Mouse (Mus musculus): Measurements from ENCODE around the gene Sirpb1c. TPM values are rescaled to one million over a fixed set of nuclear protein-coding genes. Genes with fewer than 3 reads are reported as not detected.

Sirpb1c gene
- 0.35 TPM in 1 of 2 replicates, not detected in the other for polyA plus RNA-seq (2012; ENCODE audit: low replicate concordance)

DNA sequence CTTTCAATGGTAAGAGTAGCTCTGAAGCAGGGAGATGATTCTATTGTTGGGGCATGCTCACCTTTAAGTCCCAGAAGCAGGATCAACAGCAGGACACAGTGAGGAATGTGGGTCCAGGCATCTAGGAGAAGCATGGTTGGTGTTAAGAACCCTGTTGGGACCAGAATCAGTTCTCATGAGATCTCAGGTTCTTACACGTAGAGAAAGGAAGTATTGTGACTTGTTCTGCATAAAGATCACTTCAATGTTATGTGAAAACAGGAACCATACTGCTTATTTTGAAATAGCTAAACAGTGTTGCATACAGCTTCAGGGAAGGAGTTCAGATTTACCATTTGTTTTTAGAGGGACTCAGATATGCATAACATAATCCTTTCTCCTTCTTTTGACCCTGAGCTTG is at the start of gene Sirpb1c:
Gene Sirpb1c, minus strand, starts transcription at position 249 of the 400 bp plus-strand sequence.

Other genes starting within 250 kb of the Sirpb1c start
- 0.30 TPM in 1 of 2 replicates, not detected in the other for gene Gm5150, start 157.9 kb upstream of the Sirpb1c start, polyA plus RNA-seq (2012; ENCODE audit: low replicate concordance)